Mouse (Mus musculus): ENCODE results near the gene C87436. TPM values are rescaled to one million over a fixed set of nuclear protein-coding genes. Genes with fewer than 3 reads are reported as not detected.
A peak's percentile ranks its signal among the peaks of the same experiment; 100 is the strongest.

The C87436 gene
- polyA plus RNA-seq, 1 experiment, result 5.3 TPM

DNA sequence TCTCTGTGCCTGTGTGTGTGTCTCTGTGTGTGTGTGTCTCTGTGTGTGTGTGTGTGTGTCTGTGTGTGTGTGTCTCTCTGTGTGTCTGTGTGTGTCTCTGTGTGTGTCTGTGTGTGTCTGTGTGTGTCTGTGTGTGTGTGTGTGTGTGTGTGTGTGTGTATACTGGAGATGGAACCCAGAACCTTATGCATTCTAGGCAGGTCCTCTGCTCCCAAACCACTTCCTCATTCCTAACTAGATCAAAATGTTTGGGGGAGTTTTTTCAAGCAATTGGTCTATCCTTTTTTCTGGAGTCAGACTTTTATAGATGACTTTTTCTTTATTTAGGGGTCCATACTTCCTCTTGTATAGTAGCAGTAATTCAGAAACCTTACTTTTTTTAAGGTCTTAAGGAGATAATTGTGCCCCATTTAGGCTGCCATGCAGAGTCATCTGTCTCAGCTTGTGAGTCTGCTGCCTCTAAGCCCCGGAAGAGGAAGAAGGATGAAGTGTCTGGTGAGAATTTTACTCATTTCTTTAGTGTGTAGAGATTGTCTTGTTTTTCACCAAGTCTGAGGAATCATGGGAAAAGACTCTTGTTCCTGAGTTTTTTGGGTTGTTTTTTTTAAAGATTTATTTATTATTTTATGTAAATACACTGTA, 8.9 kb downstream of the C87436 start:
- no peaks in the 10 kb centered on the region for H3K27me3 ChIP-seq (replicated peaks)
- no peaks in the 10 kb centered on the region for H3K9me3 ChIP-seq
- peaks cover 29% of the 10 kb centered on the region for H3K4me1 ChIP-seq
- TF ChIP-seq GATA1 (IDR thresholded peaks at IDR 0.05; ENCODE audit: borderline replicate concordance, low read length), result no peak
- no peak for TF ChIP-seq FLI1 (IDR thresholded peaks at IDR 0.05; ENCODE audit: low read length)
- H3K36me3 ChIP-seq (replicated peaks; ENCODE audit: low read length), result peaks cover 68% of the 10 kb centered on the region
- no peak overlapping the region for H3K4me3 ChIP-seq (replicated peaks)

DNA sequence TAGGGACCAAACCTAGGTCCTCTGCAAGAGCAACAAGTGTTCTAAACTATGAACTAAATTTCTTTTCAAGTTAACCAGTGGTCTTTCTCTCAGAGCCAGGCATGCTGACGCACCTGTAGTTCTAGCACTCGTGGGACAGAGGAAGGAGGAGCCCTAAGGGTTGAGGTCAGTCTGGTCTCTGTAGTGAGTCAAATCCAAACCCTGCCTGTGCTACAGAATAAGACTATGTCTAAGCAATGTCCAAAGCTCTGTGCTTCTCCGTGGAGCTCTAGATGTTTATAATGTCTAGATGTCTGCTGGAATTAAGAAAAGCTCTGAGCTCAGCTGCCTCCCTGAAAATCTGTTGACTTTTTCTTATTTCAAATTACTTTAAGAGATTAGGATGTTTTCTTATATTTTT, 18.6 kb downstream of the C87436 start:
- H3K27me3 ChIP-seq (replicated peaks), result no peaks in the 10 kb centered on the region
- peaks cover 7% of the 10 kb centered on the region for H3K4me1 ChIP-seq
- peaks cover 81% of the 10 kb centered on the region for H3K36me3 ChIP-seq (replicated peaks; ENCODE audit: low read length)
- TF ChIP-seq FLI1 (IDR thresholded peaks at IDR 0.05; ENCODE audit: low read length), result no peak
- TF ChIP-seq GATA1 (IDR thresholded peaks at IDR 0.05; ENCODE audit: borderline replicate concordance, low read length), result no peak
- H3K4me3 ChIP-seq (replicated peaks), result no peak overlapping the region
- H3K9me3 ChIP-seq, result no peaks in the 10 kb centered on the region

DNA sequence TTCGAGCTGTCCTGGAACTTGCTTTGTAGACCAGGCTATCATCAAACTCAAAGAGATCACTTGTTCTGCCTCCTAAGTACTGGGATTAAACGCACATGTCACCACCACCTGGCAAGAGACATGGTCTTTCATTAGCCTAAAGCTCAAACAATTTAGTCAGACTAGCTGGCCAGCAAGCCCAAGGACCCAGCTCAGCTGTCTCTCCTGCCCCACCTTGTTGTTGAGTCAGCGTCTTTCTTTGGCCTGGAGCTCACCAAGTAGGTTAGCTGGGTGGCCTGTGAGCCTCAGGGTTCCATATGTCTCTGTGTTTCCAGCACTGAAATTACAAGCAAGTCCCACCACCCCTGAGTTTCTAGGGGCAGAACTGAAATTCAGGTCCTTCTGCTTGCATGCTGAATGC, 24.9 kb downstream of the C87436 start:
- Histone ChIP-seq H3K4me1 (peaks cover 8% of the 10 kb centered on the region), H3K9me3 (no peaks in the 10 kb centered on the region), H3K4me3 (replicated peaks) (no peak overlapping the region), H3K36me3 (replicated peaks; ENCODE audit: low read length) (peaks cover 90% of the 10 kb centered on the region), H3K27me3 (replicated peaks) (no peaks in the 10 kb centered on the region)
- no peak for TF ChIP-seq GATA1 (IDR thresholded peaks at IDR 0.05; ENCODE audit: borderline replicate concordance, low read length)
- no peak for TF ChIP-seq FLI1 (IDR thresholded peaks at IDR 0.05; ENCODE audit: low read length)

DNA sequence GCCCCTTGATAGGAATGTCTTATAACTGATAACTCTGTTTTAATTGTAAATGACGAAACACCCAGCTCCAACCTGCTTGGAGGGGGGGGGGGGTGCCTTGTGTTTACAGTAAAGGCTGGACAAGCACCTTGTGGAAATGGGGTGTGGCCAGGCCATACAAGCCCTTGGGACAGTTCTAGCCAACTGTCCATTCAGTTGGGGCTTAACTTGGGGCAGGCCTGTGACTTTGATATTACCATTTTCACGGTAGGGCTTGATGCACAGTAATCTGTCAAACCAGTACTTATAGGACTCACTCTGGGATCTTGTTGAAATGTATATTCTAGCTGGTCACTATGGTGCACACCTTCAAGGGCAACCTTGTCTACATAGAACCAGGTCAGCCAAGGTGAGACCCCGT, 33.1 kb downstream of the C87436 start:
- peaks cover 50% of the 10 kb centered on the region for H3K36me3 ChIP-seq (replicated peaks; ENCODE audit: low read length)
- H3K4me3 ChIP-seq (replicated peaks), result peak overlapping the region; percentile 96
- no peaks in the 10 kb centered on the region; the same call in 1 of the 2 replicates for H3K9me3 ChIP-seq
- TF ChIP-seq GATA1 (IDR thresholded peaks at IDR 0.05; ENCODE audit: borderline replicate concordance, low read length) (no peak), FLI1 (IDR thresholded peaks at IDR 0.05; ENCODE audit: low read length) (no peak)
- H3K27me3 ChIP-seq (replicated peaks), result no peaks in the 10 kb centered on the region
- H3K4me1 ChIP-seq, result peaks cover 61% of the 10 kb centered on the region

DNA sequence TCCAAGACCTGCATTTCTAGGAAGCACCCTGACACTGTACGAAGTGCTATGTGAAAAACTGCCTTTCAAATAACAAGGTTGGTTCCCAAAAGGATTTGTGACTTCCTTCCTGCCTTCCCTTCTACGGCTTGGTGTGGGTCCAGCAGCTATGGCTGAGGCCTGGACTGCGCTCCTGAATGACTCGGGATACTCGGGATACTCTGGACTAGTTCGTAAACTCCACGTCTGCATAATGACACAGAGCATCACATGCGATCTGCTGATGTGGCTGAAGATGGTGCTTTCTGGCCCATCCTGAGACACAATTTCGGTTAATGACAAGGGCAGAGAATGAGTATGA, 33.6 kb downstream of the C87436 start:
- Histone ChIP-seq H3K4me1 (peaks cover 63% of the 10 kb centered on the region), H3K36me3 (replicated peaks; ENCODE audit: low read length) (peaks cover 46% of the 10 kb centered on the region), H3K9me3 (no peaks in the 10 kb centered on the region; the same call in 1 of the 2 replicates), H3K27me3 (replicated peaks) (no peaks in the 10 kb centered on the region), H3K4me3 (replicated peaks) (peak overlapping the region; percentile 96)
- TF ChIP-seq GATA1 (IDR thresholded peaks at IDR 0.05; ENCODE audit: borderline replicate concordance, low read length), result no peak

DNA sequence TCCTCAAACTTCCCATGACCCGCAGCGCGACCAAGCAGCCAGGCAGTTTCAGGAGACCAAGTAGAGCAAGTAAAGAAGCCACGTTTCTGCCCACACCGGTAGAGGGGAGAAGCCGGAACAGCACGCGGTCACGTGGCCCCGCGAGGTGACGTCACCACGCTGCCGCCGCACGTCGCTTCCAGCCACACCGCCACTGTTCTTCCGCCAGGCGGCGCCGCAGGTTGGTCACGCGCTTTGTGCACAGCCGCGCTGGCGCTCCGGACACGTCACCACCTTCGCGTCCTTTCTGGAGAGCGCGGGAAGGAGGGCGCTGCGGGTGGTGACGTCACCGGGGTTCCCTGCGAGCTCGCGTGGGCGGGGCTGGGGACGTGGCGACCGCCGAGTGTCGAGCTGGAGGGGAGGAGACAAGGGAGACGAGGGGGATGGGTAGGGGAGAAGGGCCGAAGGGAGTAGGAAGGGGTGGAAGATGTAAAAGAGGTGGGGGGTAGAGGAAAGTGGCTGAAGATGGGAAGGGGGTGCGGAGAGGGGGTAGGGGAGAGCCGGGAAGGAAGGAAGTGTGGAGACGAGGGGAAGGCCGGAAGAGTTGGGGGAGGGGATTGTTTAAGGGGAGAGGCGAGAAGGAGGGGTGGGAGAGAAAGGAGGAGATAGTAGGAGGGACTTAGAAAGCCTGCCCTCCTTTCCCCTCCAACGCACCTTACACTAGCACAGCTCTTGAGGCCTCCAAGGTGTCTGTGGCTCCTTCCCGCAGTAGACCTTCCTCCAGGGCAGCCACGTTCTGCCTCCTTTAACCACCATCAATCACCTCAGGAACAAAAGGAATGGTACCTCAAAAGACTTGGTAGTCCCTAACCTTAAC, 34.2 kb downstream of the C87436 start:
- TF ChIP-seq GATA1 (IDR thresholded peaks at IDR 0.05; ENCODE audit: borderline replicate concordance, low read length) (no peak), FLI1 (IDR thresholded peaks at IDR 0.05; ENCODE audit: low read length) (peak; percentile 44; the same call in 1 of the 2 replicates)
- H3K9me3 ChIP-seq, result no peaks in the 10 kb centered on the region; the same call in 1 of the 2 replicates
- H3K4me3 ChIP-seq (replicated peaks), result peak overlapping the region; percentile 96
- H3K4me1 ChIP-seq, result peaks cover 67% of the 10 kb centered on the region
- peaks cover 40% of the 10 kb centered on the region for H3K36me3 ChIP-seq (replicated peaks; ENCODE audit: low read length)
- no peaks in the 10 kb centered on the region for H3K27me3 ChIP-seq (replicated peaks)

DNA sequence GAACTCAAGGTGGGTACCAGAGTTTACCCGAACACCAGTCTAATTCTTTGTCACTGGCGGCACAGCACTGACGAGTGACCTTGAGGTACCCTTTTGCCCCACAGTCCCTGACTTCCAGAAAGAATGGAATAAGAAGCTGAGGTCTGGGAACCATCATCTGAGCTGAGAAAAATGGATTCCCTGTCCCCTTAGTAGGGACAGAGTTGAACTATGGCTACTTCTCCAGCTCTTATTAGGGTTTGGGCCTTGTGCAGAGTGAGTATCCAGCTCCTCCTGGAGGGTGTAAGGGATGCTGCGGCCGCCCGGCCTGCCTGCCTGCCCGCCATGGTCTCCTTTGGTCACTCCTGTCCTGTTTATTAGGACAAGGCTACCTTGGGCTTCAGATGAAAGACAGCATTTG, 34.9 kb downstream of the C87436 start:
- TF ChIP-seq FLI1 (IDR thresholded peaks at IDR 0.05; ENCODE audit: low read length) (no peak), GATA1 (IDR thresholded peaks at IDR 0.05; ENCODE audit: borderline replicate concordance, low read length) (no peak)
- no peaks in the 10 kb centered on the region for H3K27me3 ChIP-seq (replicated peaks)
- no peaks in the 10 kb centered on the region; the same call in 1 of the 2 replicates for H3K9me3 ChIP-seq
- peaks cover 33% of the 10 kb centered on the region for H3K36me3 ChIP-seq (replicated peaks; ENCODE audit: low read length)
- peaks cover 70% of the 10 kb centered on the region for H3K4me1 ChIP-seq
- peak overlapping the region; percentile 96 for H3K4me3 ChIP-seq (replicated peaks)

DNA sequence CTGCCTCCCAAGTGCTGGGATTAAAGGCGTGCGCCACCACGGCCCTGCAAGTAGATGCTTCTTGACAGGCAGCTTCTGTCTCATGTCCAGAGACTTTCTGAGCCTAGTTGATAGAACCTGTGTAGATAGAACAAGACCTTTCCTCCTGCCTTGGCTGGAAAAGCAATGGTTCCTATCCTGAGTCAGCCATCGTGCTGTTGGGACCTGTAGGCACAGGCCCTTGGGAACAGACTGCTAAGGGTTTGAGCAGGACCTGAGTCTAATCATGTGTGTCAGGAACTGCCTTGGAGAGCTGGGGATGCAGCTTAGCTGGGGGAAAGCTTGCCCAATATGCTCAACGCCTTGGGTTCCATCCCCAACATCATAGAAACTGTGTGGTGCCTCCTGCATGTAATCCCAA, 35.9 kb downstream of the C87436 start:
- H3K27me3 ChIP-seq (replicated peaks), result no peaks in the 10 kb centered on the region
- no peaks in the 10 kb centered on the region; the same call in 1 of the 2 replicates for H3K9me3 ChIP-seq
- peak overlapping the region; percentile 59 for H3K4me3 ChIP-seq (replicated peaks)
- H3K4me1 ChIP-seq, result peaks cover 77% of the 10 kb centered on the region
- TF ChIP-seq FLI1 (IDR thresholded peaks at IDR 0.05; ENCODE audit: low read length), result no peak
- no peak for TF ChIP-seq GATA1 (IDR thresholded peaks at IDR 0.05; ENCODE audit: borderline replicate concordance, low read length)
- H3K36me3 ChIP-seq (replicated peaks; ENCODE audit: low read length), result peaks cover 26% of the 10 kb centered on the region

DNA sequence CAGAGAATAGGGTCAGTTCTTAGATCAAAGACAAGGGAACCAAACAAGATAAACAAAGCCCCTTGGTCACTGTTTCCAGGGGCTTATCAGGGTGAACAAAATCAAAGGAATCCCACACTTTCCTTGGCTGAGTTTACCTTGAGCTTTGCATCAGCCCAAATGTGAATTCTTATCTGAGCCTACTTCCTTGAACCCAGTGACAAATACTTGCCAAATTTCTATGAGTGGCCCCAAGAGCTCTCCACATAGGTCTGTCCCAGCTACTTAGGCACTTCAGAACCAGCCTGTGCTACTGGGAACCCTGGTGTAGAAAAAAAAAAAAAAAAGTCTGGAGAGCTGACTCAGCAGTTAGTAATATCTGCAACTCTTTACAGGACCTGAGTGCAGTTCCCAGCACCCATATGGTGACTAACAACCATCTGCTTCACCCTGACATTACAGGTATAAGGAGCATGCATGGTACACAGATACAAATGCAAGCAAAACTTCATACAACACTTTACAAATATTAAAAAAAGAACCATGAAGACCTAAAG, 36.5 kb downstream of the C87436 start:
- Histone ChIP-seq H3K4me1 (peaks cover 83% of the 10 kb centered on the region), H3K9me3 (no peaks in the 10 kb centered on the region; the same call in 1 of the 2 replicates), H3K4me3 (replicated peaks) (no peak overlapping the region), H3K36me3 (replicated peaks; ENCODE audit: low read length) (peaks cover 20% of the 10 kb centered on the region), H3K27me3 (replicated peaks) (no peaks in the 10 kb centered on the region)
- TF ChIP-seq GATA1 (IDR thresholded peaks at IDR 0.05; ENCODE audit: borderline replicate concordance, low read length) (no peak), FLI1 (IDR thresholded peaks at IDR 0.05; ENCODE audit: low read length) (no peak)

Data from megakaryocyte, embryonic 14.5 days (primary cell).